Mouse (Mus musculus): Measurements from ENCODE around the gene Vps52.

The Vps52 gene

GRCm38 (mm10) chr17:34003426-34003825 is 47.8 kb downstream of the Vps52 start:
- peak in 1 of 2 experiments; percentile 63 for DNase-seq (ENCODE audit: low spot score in 2 of 2)

DNA sequence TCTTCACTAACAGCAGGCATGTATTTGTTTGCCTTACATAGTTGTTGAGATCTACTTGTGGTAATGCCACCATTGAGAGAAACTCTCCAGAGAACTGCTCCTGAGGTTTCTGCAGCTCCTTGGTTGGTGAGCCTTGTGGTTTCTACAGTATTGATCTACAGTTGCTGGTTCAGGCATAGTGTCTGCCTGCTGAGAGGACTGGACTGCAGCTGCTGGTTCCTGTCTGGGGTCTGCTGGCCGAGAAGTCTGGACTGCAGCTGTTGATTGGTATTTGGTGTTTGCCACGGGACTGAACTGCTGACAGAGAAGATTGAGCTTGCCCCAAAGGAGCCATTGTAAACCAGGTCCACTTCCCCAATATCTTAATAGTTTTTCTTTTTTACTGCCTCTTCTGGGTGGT is 51.0 kb downstream of the Vps52 start:
- no peak for DNase-seq (ENCODE audit: low spot score in 2 of 2)

DNA sequence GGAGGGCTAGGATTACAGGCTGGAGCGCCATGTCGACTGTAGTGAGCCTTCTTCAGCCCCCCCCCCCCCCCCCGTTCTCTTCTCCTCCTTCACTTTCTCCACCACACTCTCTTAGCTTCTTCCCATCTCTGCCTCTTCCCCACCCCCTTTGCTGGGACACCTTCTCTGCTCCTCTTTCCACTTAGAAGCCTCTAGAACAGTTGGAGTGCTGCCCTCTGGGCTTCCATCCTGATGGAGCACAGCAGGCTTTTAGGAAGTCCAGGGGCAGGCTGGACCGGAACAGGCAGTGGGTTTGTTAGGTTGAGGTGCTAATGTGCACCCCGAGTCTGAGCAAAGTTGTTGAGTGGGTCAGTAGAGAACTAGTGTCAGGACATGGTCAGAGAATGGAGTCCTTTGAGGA is 54.5 kb downstream of the Vps52 start:
- DNase-seq (ENCODE audit: low spot score in 2 of 2): no peak

- no peak for DNase-seq (ENCODE audit: low spot score in 2 of 2)
Measured at GRCm38 (mm10) chr17:34013436-34013835, 57.8 kb downstream of the Vps52 start.
